Mouse (Mus musculus) kidney, adult 2 months (tissue): ENCODE results near the gene Stap2.

Source experiments
- CTCF ChIP-seq: fragments of 200-500 bp; conservative IDR thresholded peaks from 2 replicates; pipeline ENCODE4 v1.5.1; 2011; ENCODE audit warnings: low read depth, mild to moderate bottlenecking, control low read depth, low read length, moderate library complexity, mixed read lengths; ENCODE audit not compliant: insufficient read depth, insufficient read length
- POLR2A ChIP-seq: fragments of 200-500 bp; IDR thresholded peaks from one replicate; pipeline ENCODE4 v1.6.1; 2011; ENCODE audit warnings: low read depth, low read length, control low read depth

DNA sequence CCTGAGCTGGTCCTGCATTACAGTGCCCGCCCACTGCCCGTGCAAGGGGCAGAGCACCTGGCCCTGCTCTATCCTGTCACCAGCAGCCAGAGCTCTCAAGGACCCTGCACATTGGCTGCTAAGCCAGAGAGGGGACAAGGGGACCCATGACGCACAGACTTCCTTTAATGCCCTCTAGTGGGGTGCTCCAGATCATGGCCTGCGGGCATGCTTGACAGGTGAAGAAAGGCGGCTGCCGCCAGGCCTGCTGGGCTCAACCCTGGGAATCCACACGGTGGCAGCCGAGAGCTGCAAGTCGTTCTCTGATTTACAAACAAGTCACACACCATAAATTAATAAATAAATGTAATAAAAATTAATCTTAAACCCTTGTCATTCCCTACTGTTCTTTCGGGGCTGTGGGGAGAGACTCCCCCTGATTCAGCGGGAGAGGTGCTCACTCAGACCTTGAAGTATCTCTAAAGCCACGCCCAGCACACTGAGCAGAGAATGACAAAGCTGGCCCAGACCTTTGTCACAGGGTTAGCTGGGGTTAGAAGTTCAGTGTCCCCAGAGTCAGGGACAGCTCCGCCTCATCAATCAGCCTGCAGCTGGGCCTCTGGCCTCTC, 29.0 kb downstream of the Stap2 start:
- TF ChIP-seq CTCF = peak; percentile 79
- no peak for TF ChIP-seq POLR2A
